Mouse (Mus musculus) heart, adult 2 months (tissue): ENCODE measurements at regions not wholly inside any gene's neighbourhood (a gene's known extent, or its start where the extent isn't known, plus 50 kb on each side); places are given as distances from the start of the nearest gene placed in this dataset.

Source experiments
- CTCF ChIP-seq: fragments of 200-600 bp; IDR thresholded peaks from 2 replicates; pipeline ENCODE4 v1.8.1; 2022; ENCODE audit warnings: antibody characterized with exemption, mild to moderate bottlenecking, moderate library complexity
- POLR2A ChIP-seq: fragments of 200-500 bp; IDR thresholded peaks from 2 replicates; pipeline ENCODE4 v1.6.1; 2011; ENCODE audit warnings: mild to moderate bottlenecking, low read depth, low read length, control low read depth; ENCODE audit not compliant: insufficient read depth

DNA sequence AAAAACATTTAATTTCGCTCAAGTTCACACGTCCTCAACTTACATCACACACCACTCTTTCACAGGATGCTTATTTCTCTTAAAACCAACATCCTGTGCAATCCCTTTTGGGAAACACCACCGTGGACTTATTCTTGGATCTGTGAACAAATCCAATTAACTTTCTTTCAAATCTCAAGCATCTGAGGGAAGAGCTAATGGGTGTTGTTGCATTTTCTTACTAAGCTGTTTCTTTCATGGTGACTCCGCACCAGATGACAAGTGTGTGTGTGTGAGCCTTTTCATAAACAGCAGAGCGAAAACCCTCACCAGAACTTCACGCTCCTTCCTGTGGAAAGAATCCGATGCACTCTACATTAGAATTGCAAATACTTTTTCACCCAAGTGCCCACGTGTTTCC is 390.6 kb upstream of the Castor2 start:
- TF ChIP-seq POLR2A (no peak), CTCF (no peak)
